9 mouse cellular contexts compared by ENCODE assay signal in genomic region chr8:127070225-127070624, GRCm38 (mm10). TPM values are rescaled to one million over a fixed set of nuclear protein-coding genes. Genes with fewer than 3 reads are reported as not detected.
DNase-seq lines count a peak whose midpoint lies in the region; ATAC-seq and TF ChIP-seq lines count a peak whose summit lies in the region.
"Had no signal": no experiment of that assay in that cellular context is flagged by ENCODE, and none has a peak within 500 bp of the region (broad histone marks: within the 10 kb centered on the region; RNA-seq: fewer than 3 reads in every experiment).

No protein-coding gene starts in this region.

- no peak overlapping the region for H3K4me3 ChIP-seq in limb, embryonic 14.5 days (replicated peaks; ENCODE audit: low read length)
- no peak overlapping the region for H3K4me3 ChIP-seq in limb, embryonic 10.5 days
- H3K4me3 ChIP-seq in kidney, embryonic 16.5 days (ENCODE audit: low read length), result no peak overlapping the region
- H3K4me3 ChIP-seq: myocyte had no signal

- no peak overlapping the region for H3K4me2 ChIP-seq in limb, embryonic 14.5 days (replicated peaks; ENCODE audit: low read depth, low read length, severe bottlenecking)
- H3K4me2 ChIP-seq in kidney, embryonic 16.5 days (replicated peaks; ENCODE audit: low read depth, low read length), result no peak overlapping the region

- H3K9me3 ChIP-seq in limb, embryonic 14.5 days (ENCODE audit: control insufficient read depth, low read length), result no peaks in the 10 kb centered on the region
- H3K9me3 ChIP-seq in limb, embryonic 10.5 days (replicated peaks), result no peaks in the 10 kb centered on the region
- H3K9me3 ChIP-seq in kidney, embryonic 16.5 days (ENCODE audit: low read length), result no peaks in the 10 kb centered on the region

- no peaks in the 10 kb centered on the region for H3K36me3 ChIP-seq in limb, embryonic 14.5 days (ENCODE audit: control insufficient read depth, insufficient read depth, low read length)
- H3K36me3 ChIP-seq in limb, embryonic 10.5 days, result no peaks in the 10 kb centered on the region
- H3K36me3 ChIP-seq in kidney, embryonic 16.5 days (ENCODE audit: insufficient read depth, low read length), result no peaks in the 10 kb centered on the region

- no peak overlapping the region for H3K27ac ChIP-seq in limb, embryonic 14.5 days (replicated peaks; ENCODE audit: low read depth, low read length)
- H3K27ac ChIP-seq in limb, embryonic 10.5 days, result no peak overlapping the region
- H3K27ac ChIP-seq in kidney, embryonic 16.5 days (ENCODE audit: low read length), result peak overlapping the region; percentile 61; the same call in 1 of the 2 replicates

- ATAC-seq in limb, embryonic 14.5 days (ENCODE audit: low FRiP score, low read depth), result peak; percentile 77
- ATAC-seq in kidney, embryonic 16.5 days (ENCODE audit: low FRiP score, low TSS enrichment), result peak; percentile 72

- peak; percentile 63 for DNase-seq in limb, embryonic 14.5 days (ENCODE audit: low spot score)
- no peak for DNase-seq in limb, embryonic 10.5 days (ENCODE audit: low spot score)
- peak; percentile 87 for DNase-seq in brain, embryonic 14.5 days (ENCODE audit: low read depth)
- peak; percentile 37 for DNase-seq in gastrocnemius, postnatal 25 days
- no peak for DNase-seq in testis, postnatal 10 days (ENCODE audit: low spot score)
- no peak for DNase-seq in urinary bladder, postnatal 10 days (ENCODE audit: low spot score)
- no peak for DNase-seq in testis, postnatal 14 days (ENCODE audit: low spot score)

- peaks cover 25% of the 10 kb centered on the region for H3K4me1 ChIP-seq in limb, embryonic 14.5 days (ENCODE audit: control insufficient read depth, insufficient read depth, low read length)
- peaks cover 37% of the 10 kb centered on the region for H3K4me1 ChIP-seq in limb, embryonic 10.5 days
- H3K4me1 ChIP-seq in kidney, embryonic 16.5 days (ENCODE audit: insufficient read depth, low read length), result peaks cover 51% of the 10 kb centered on the region

- TF ChIP-seq CTCF in brain, embryonic 14.5 days (IDR thresholded peaks at IDR 0.05; ENCODE audit: borderline replicate concordance, extremely low read depth, insufficient read depth, insufficient read length), result no peak

- 66% methylated on average over 3 of the region's 3 CpGs for WGBS in limb, embryonic 14.5 days
- 82% methylated on average over 3 of the region's 3 CpGs for WGBS in limb, embryonic 10.5 days
- WGBS in kidney, embryonic 16.5 days, result 58% methylated on average over 3 of the region's 3 CpGs

- no peak for TF ChIP-seq POLR2A in limb, embryonic 14.5 days (IDR thresholded peaks at IDR 0.05; ENCODE audit: borderline replicate concordance, extremely low read depth, insufficient read depth, insufficient read length)
- no peak for TF ChIP-seq POLR2A in brain, embryonic 14.5 days (IDR thresholded peaks at IDR 0.05; ENCODE audit: borderline replicate concordance, extremely low read depth, insufficient read depth, insufficient read length, poor library complexity, severe bottlenecking)

- no peaks in the 10 kb centered on the region for H3K27me3 ChIP-seq in limb, embryonic 14.5 days (ENCODE audit: control insufficient read depth, insufficient read depth, low read length)
- no peaks in the 10 kb centered on the region for H3K27me3 ChIP-seq in limb, embryonic 10.5 days (ENCODE audit: low read depth, poor library complexity, severe bottlenecking)
- no peaks in the 10 kb centered on the region for H3K27me3 ChIP-seq in kidney, embryonic 16.5 days (ENCODE audit: insufficient read depth, low read length)

- no peak overlapping the region for H3K9ac ChIP-seq in limb, embryonic 14.5 days (ENCODE audit: low read depth, low read length, severe bottlenecking)
- no peak overlapping the region for H3K9ac ChIP-seq in kidney, embryonic 16.5 days (replicated peaks; ENCODE audit: low read length)

RNA-seq across cellular contexts. Expression of gene Pard3, which starts 6.5 kb away (rescaled TPM):
- polyA plus RNA-seq in limb, embryonic 14.5 days (2012; rRNA removed), result 39.1 and 46.6 TPM in 2 replicates
- 43.3 and 45.7 TPM in 2 replicates for polyA plus RNA-seq in limb, embryonic 14.5 days (2014; fragmentation: Nextera tagmentation; extraction: Ambion mirVana)
- polyA plus RNA-seq in limb, embryonic 10.5 days (2016; fragmentation: Nextera tagmentation; extraction: Ambion mirVana), result 34.4 and 34.8 TPM in 2 replicates
- polyA plus RNA-seq in brain, embryonic 14.5 days (2012; rRNA removed), result 26.0 and 35.1 TPM in 2 replicates
- 10 to 100 TPM; 24.0 to 30.0 TPM for total RNA-seq in gastrocnemius, postnatal 25 days (2021)
- 25.5 and 28.7 TPM in 2 replicates for polyA plus RNA-seq in kidney, embryonic 16.5 days (2015; fragmentation: Nextera tagmentation; extraction: Ambion mirVana)

Comparison
In these comparisons a context has a peak if more than half of its experiments do, and no peak if none do; other contexts are left out.
1. DNase-seq: peak in limb, embryonic 14.5 days (single experiment), brain, embryonic 14.5 days (single experiment) and gastrocnemius, postnatal 25 days (single experiment); none in limb, embryonic 10.5 days (single experiment), testis, postnatal 10 days (single experiment), urinary bladder, postnatal 10 days (single experiment) and testis, postnatal 14 days (single experiment).